Mouse (Mus musculus): ENCODE measurements around the gene Plekha5. TPM values are rescaled to one million over a fixed set of nuclear protein-coding genes. Genes with fewer than 3 reads are reported as not detected.

Plekha5 gene
- total and polyA plus RNA-seq, 2 experiments from 2014 or later, result 24.2 to 28.8 TPM

GRCm38 (mm10) chr6:140546095-140546494 lies 122.2 kb downstream of the Plekha5 start:
- no peak for TF ChIP-seq CTCF (IDR thresholded peaks at IDR 0.05)
- WGBS, result 81% methylated on average over 8 of the region's 8 CpGs

GRCm38 (mm10) chr6:140546648-140547201 lies 122.9 kb downstream of the Plekha5 start:
- Histone ChIP-seq H3K27me3 (ENCODE audit: insufficient read depth, low read length) (no peaks in the 10 kb centered on the region), H3K4me1 (ENCODE audit: insufficient read depth, low read length) (no peaks in the 10 kb centered on the region), H3K9me3 (ENCODE audit: low read length) (no peaks in the 10 kb centered on the region), H3K4me3 (ENCODE audit: low read depth, low read length) (no peak overlapping the region), H3K4me2 (ENCODE audit: low read depth, low read length, poor library complexity, severe bottlenecking) (no peak overlapping the region), H3K36me3 (ENCODE audit: insufficient read depth, low read length) (peaks cover 12% of the 10 kb centered on the region), H3K9ac (replicated peaks; ENCODE audit: low read length, poor library complexity, severe bottlenecking) (no peak overlapping the region), H3K27ac (ENCODE audit: low read depth, low read length) (no peak overlapping the region)
- TF ChIP-seq CTCF (IDR thresholded peaks at IDR 0.05), result no peak
- ATAC-seq (ENCODE audit: low FRiP score), result no peak
- no peak for DNase-seq (ENCODE audit: low spot score)
- 49% methylated on average over 12 of the region's 12 CpGs for WGBS

More at GRCm38 (mm10) chr6:140546095-140546494, 122.2 kb downstream of the Plekha5 start:
- H3K27ac ChIP-seq (ENCODE audit: low read depth, low read length), result no peak overlapping the region
- peaks cover 12% of the 10 kb centered on the region for H3K36me3 ChIP-seq (ENCODE audit: insufficient read depth, low read length)
- H3K27me3 ChIP-seq (ENCODE audit: insufficient read depth, low read length), result no peaks in the 10 kb centered on the region
- no peaks in the 10 kb centered on the region for H3K4me1 ChIP-seq (ENCODE audit: insufficient read depth, low read length)
- DNase-seq (ENCODE audit: low spot score) (no peak), ATAC-seq (ENCODE audit: low FRiP score) (no peak)
- H3K4me2 ChIP-seq (ENCODE audit: low read depth, low read length, poor library complexity, severe bottlenecking), result no peak overlapping the region
- H3K9ac ChIP-seq (replicated peaks; ENCODE audit: low read length, poor library complexity, severe bottlenecking), result no peak overlapping the region
- H3K9me3 ChIP-seq (ENCODE audit: low read length), result no peaks in the 10 kb centered on the region
- no peak overlapping the region for H3K4me3 ChIP-seq (ENCODE audit: low read depth, low read length)

GRCm38 (mm10) chr6:140547203-140547944 lies 123.5 kb downstream of the Plekha5 start:
- no peak overlapping the region for H3K4me3 ChIP-seq (ENCODE audit: low read depth, low read length)
- H3K4me1 ChIP-seq (ENCODE audit: insufficient read depth, low read length), result no peaks in the 10 kb centered on the region
- no peaks in the 10 kb centered on the region for H3K9me3 ChIP-seq (ENCODE audit: low read length)
- no peak overlapping the region for H3K27ac ChIP-seq (ENCODE audit: low read depth, low read length)
- no peak overlapping the region for H3K4me2 ChIP-seq (ENCODE audit: low read depth, low read length, poor library complexity, severe bottlenecking)
- no peak for ATAC-seq (ENCODE audit: low FRiP score)
- peak; percentile 18 for DNase-seq (ENCODE audit: low spot score)
- H3K9ac ChIP-seq (replicated peaks; ENCODE audit: low read length, poor library complexity, severe bottlenecking), result no peak overlapping the region
- WGBS, result 76% methylated on average over 11 of the region's 11 CpGs
- peaks cover 12% of the 10 kb centered on the region for H3K36me3 ChIP-seq (ENCODE audit: insufficient read depth, low read length)
- H3K27me3 ChIP-seq (ENCODE audit: insufficient read depth, low read length), result no peaks in the 10 kb centered on the region
- TF ChIP-seq CTCF (IDR thresholded peaks at IDR 0.05), result no peak

GRCm38 (mm10) chr6:140548082-140548769 lies 124.4 kb downstream of the Plekha5 start:
- DNase-seq (ENCODE audit: low spot score) (no peak), ATAC-seq (ENCODE audit: low FRiP score) (no peak)
- Histone ChIP-seq H3K4me3 (ENCODE audit: low read depth, low read length) (no peak overlapping the region), H3K4me2 (ENCODE audit: low read depth, low read length, poor library complexity, severe bottlenecking) (no peak overlapping the region), H3K4me1 (ENCODE audit: insufficient read depth, low read length) (no peaks in the 10 kb centered on the region), H3K27me3 (ENCODE audit: insufficient read depth, low read length) (no peaks in the 10 kb centered on the region), H3K9ac (replicated peaks; ENCODE audit: low read length, poor library complexity, severe bottlenecking) (no peak overlapping the region), H3K36me3 (ENCODE audit: insufficient read depth, low read length) (peaks cover 9% of the 10 kb centered on the region), H3K9me3 (ENCODE audit: low read length) (no peaks in the 10 kb centered on the region), H3K27ac (ENCODE audit: low read depth, low read length) (no peak overlapping the region)
- 73% methylated on average over 5 of the region's 5 CpGs for WGBS
- no peak for TF ChIP-seq CTCF (IDR thresholded peaks at IDR 0.05)

DNA sequence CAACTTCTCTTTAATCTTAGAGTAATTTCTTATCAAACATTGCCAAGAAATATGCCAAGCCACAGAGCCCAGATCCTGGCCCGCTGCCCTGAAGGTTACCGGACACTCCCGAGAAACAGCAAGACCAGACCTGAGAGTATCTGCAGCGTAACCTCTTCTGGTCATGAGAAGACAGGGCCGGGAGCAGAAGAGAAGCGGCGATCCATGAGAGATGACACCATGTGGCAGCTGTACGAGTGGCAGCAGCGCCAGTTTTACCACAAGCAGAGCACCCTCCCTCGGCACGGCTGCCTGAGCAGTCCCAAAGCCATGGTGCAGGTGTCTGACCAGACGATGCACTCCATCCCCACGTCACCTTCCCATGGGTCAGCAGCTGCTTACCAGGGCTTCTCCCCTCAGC lies 126.9 kb downstream of the Plekha5 start:
- Histone ChIP-seq H3K9ac (replicated peaks; ENCODE audit: low read length, poor library complexity, severe bottlenecking) (no peak overlapping the region), H3K27ac (ENCODE audit: low read depth, low read length) (no peak overlapping the region), H3K4me2 (ENCODE audit: low read depth, low read length, poor library complexity, severe bottlenecking) (no peak overlapping the region), H3K36me3 (ENCODE audit: insufficient read depth, low read length) (peaks cover 9% of the 10 kb centered on the region), H3K27me3 (ENCODE audit: insufficient read depth, low read length) (no peaks in the 10 kb centered on the region), H3K4me1 (ENCODE audit: insufficient read depth, low read length) (no peaks in the 10 kb centered on the region), H3K9me3 (ENCODE audit: low read length) (no peaks in the 10 kb centered on the region), H3K4me3 (ENCODE audit: low read depth, low read length) (no peak overlapping the region)
- DNase-seq (ENCODE audit: low spot score) (peak; percentile 13), ATAC-seq (ENCODE audit: low FRiP score) (no peak)
- no peak for TF ChIP-seq CTCF (IDR thresholded peaks at IDR 0.05)
- 91% methylated on average over 13 of the region's 13 CpGs for WGBS

DNA sequence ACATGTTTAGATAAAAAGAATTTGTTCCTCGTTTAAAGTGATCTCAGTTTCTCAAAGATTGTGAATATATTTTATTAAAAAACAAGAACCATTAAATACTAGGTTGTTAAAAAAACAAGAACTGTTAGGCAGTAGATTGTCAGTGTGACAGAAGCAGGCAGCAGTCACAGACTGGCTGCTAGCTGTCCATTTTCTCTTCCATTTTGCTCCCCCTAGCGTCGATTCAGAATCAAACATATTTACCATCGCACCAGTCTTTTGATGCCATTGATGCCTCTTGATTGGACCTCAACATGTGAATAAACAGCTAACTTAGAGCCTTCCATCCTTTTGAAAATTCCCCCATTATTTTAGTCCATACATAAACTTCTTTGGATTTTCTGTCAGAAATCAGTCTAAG lies 130.4 kb downstream of the Plekha5 start:
- 55% methylated on average over 4 of the region's 4 CpGs for WGBS
- peak; percentile 74 for TF ChIP-seq CTCF (IDR thresholded peaks at IDR 0.05)
- H3K9me3 ChIP-seq (ENCODE audit: low read length), result no peaks in the 10 kb centered on the region
- no peak overlapping the region for H3K27ac ChIP-seq (ENCODE audit: low read depth, low read length)
- no peak overlapping the region for H3K4me3 ChIP-seq (ENCODE audit: low read depth, low read length)
- DNase-seq (ENCODE audit: low spot score) (peak; percentile 69), ATAC-seq (ENCODE audit: low FRiP score) (no peak)
- H3K4me2 ChIP-seq (ENCODE audit: low read depth, low read length, poor library complexity, severe bottlenecking), result no peak overlapping the region
- no peaks in the 10 kb centered on the region for H3K27me3 ChIP-seq (ENCODE audit: insufficient read depth, low read length)
- peaks cover 4% of the 10 kb centered on the region; the same call in 1 of the 2 replicates for H3K36me3 ChIP-seq (ENCODE audit: insufficient read depth, low read length)
- no peak overlapping the region for H3K9ac ChIP-seq (replicated peaks; ENCODE audit: low read length, poor library complexity, severe bottlenecking)
- H3K4me1 ChIP-seq (ENCODE audit: insufficient read depth, low read length), result no peaks in the 10 kb centered on the region
